Comparison of ENCODE assay signal across 32 mouse cellular contexts in the genomic region with DNA sequence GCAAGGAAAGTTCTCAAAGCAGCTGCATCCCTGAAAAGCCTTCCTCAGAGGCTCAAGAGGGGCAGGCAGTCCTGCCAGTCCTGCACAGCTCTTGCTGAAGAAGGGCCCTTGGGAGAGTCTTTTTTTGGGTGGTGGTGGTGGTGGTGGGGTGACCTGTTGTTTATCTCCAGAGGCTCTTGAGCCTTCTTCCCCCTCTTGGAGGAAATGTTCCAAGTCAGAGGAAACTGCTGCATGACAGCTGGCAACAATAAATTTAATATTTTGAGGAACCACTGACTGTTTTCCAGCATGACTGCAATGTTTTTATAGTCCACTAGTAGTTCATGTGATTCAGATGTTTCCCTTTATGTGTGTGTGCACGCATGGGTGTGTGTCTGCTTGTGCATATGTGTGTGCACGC.
DNase-seq lines count a peak whose midpoint lies in the region; ATAC-seq and TF ChIP-seq lines count a peak whose summit lies in the region.
"Had no signal": no experiment of that assay in that cellular context is flagged by ENCODE, and none has a peak within 500 bp of the region (broad histone marks: within the 10 kb centered on the region; RNA-seq: fewer than 3 reads in every experiment).

No protein-coding gene starts in this region.

- 0 out of 2 replicates have a peak, but pooled peaks have one; percentile 11 for TF ChIP-seq CTCF in kidney, postnatal 0 days (IDR thresholded peaks at IDR 0.05; ENCODE audit: low read depth)
- no peak for TF ChIP-seq CTCF in left cerebral cortex, adult 2 months (IDR thresholded peaks at IDR 0.05)

- H3K4me2 ChIP-seq in kidney, postnatal 0 days (ENCODE audit: low read length): no peak overlapping the region
- H3K4me2 ChIP-seq: embryonic facial prominence, embryonic 12.5 days; forebrain, embryonic 15.5 days; heart, embryonic 11.5 days; hindbrain, embryonic 15.5 days; limb, embryonic 12.5 days; liver, embryonic 13.5 days; lung, embryonic 14.5 days; midbrain, embryonic 13.5 days; neural tube, embryonic 15.5 days had no signal

- H3K9ac ChIP-seq in kidney, postnatal 0 days (ENCODE audit: low read depth, low read length): no peak overlapping the region
- H3K9ac ChIP-seq: embryonic facial prominence, embryonic 12.5 days; forebrain, embryonic 15.5 days; hindbrain, embryonic 15.5 days; limb, embryonic 12.5 days; liver, embryonic 13.5 days; lung, embryonic 14.5 days; midbrain, embryonic 13.5 days; neural tube, embryonic 15.5 days had no signal

- 83% methylated on average over 2 of the region's 2 CpGs for WGBS in kidney, postnatal 0 days

- ATAC-seq in kidney, postnatal 0 days (replicated peaks; ENCODE audit: low FRiP score, low read depth): no peak
- peak; percentile 23 for ATAC-seq in granulocyte monocyte progenitor cell, adult 5-6 weeks (replicated peaks; ENCODE audit: poor library complexity, severe bottlenecking)
- ATAC-seq: activated CD4-positive, CD25-positive, alpha-beta regulatory T cell, adult 4 months; forebrain, embryonic 15.5 days; inflammation-experienced regulatory T-cells, adult 6 months; midbrain, embryonic 13.5 days had no signal

- no peaks in the 10 kb centered on the region for H3K36me3 ChIP-seq in kidney, postnatal 0 days (ENCODE audit: insufficient read depth, low read length)
- H3K36me3 ChIP-seq: embryonic facial prominence, embryonic 12.5 days; forebrain, embryonic 15.5 days; hindbrain, embryonic 10.5 days; hindbrain, embryonic 15.5 days; limb, embryonic 12.5 days; liver, embryonic 13.5 days; midbrain, embryonic 13.5 days; neural tube, embryonic 15.5 days had no signal

- no peaks in the 10 kb centered on the region for H3K9me3 ChIP-seq in kidney, postnatal 0 days (replicated peaks; ENCODE audit: low read length)
- H3K9me3 ChIP-seq: embryonic facial prominence, embryonic 12.5 days; forebrain, embryonic 15.5 days; hindbrain, embryonic 10.5 days; hindbrain, embryonic 15.5 days; limb, embryonic 12.5 days; liver, embryonic 13.5 days; midbrain, embryonic 13.5 days; neural tube, embryonic 15.5 days had no signal

- no peak for DNase-seq in kidney, postnatal 0 days (ENCODE audit: low spot score)
- no peak for DNase-seq in kidney, adult 9 months
- peak; percentile 16 for DNase-seq in adipocyte (ENCODE audit: low spot score)
- DNase-seq in frontal cortex, postnatal 25 days (ENCODE audit: low spot score in 2 of 2): no peak
- no peak for DNase-seq in left cerebral cortex, adult 2 months (ENCODE audit: extremely low spot score in 1 of 2, low spot score in 2 of 2)
- DNase-seq in left cerebral cortex, adult 8-10 months (ENCODE audit: low spot score in 2 of 2): no peak
- DNase-seq: adrenal gland, adult 8-10 months; cerebellum, adult 11 months; cerebellum, adult 9-10 months; cerebellum, postnatal 36 days; embryo, embryonic 11 days; kidney, adult 11 months; kidney, postnatal 10 days; layer of hippocampus, postnatal 36 days; liver, embryonic 13.5 days; lung, embryonic 14.5 days; lung, postnatal 14 days; retina, postnatal 1 day; right cerebral cortex, postnatal 14 days; thymus, postnatal 4 days had no signal

- H3K4me1 ChIP-seq in kidney, postnatal 0 days (replicated peaks; ENCODE audit: insufficient read depth, low read length): no peaks in the 10 kb centered on the region
- H3K4me1 ChIP-seq: embryonic facial prominence, embryonic 12.5 days; forebrain, embryonic 15.5 days; hindbrain, embryonic 10.5 days; hindbrain, embryonic 15.5 days; limb, embryonic 12.5 days; liver, embryonic 13.5 days; midbrain, embryonic 13.5 days; neural tube, embryonic 15.5 days had no signal

- intact Hi-C loops in left cerebral cortex, adult 2 months (cut with DNase I): no loop called here

- no peak overlapping the region for H3K4me3 ChIP-seq in kidney, postnatal 0 days (replicated peaks; ENCODE audit: low read depth, low read length)
- H3K4me3 ChIP-seq in left cerebral cortex, adult 2 months: no peak overlapping the region
- H3K4me3 ChIP-seq: embryonic facial prominence, embryonic 12.5 days; forebrain, embryonic 15.5 days; hindbrain, embryonic 10.5 days; hindbrain, embryonic 15.5 days; limb, embryonic 12.5 days; liver, embryonic 13.5 days; megakaryocyte, embryonic 14.5 days; midbrain, embryonic 13.5 days; neural tube, embryonic 15.5 days had no signal

- H3K27me3 ChIP-seq in kidney, postnatal 0 days (ENCODE audit: insufficient read depth, low read length): no peaks in the 10 kb centered on the region
- H3K27me3 ChIP-seq: embryonic facial prominence, embryonic 12.5 days; forebrain, embryonic 15.5 days; hindbrain, embryonic 15.5 days; limb, embryonic 12.5 days; liver, embryonic 13.5 days; megakaryocyte, embryonic 14.5 days; midbrain, embryonic 13.5 days; neural tube, embryonic 15.5 days had no signal

- H3K27ac ChIP-seq in kidney, postnatal 0 days: no peak overlapping the region
- no peak overlapping the region for H3K27ac ChIP-seq in left cerebral cortex, adult 2 months
- H3K27ac ChIP-seq: embryonic facial prominence, embryonic 12.5 days; forebrain, embryonic 15.5 days; hindbrain, embryonic 10.5 days; hindbrain, embryonic 15.5 days; limb, embryonic 12.5 days; liver, embryonic 13.5 days; midbrain, embryonic 13.5 days; neural tube, embryonic 15.5 days had no signal
